Mouse (Mus musculus) hindbrain, postnatal 0 days (tissue): ENCODE data around the gene Btbd11. TPM values are rescaled to one million over a fixed set of nuclear protein-coding genes. Genes with fewer than 3 reads are reported as not detected.
A peak's percentile ranks its signal among the peaks of the same experiment; 100 is the strongest.

Experiments used
- ATAC-seq: fragments of 200-750 bp; cut with Nextera tagmentation; 2 replicates; pipeline ENCODE4 v1.8.0; 2017; ENCODE audit warnings: mild to moderate bottlenecking, moderate TSS enrichment, moderate library complexity
- DNase-seq: peaks from one replicate; pipeline ENCODE4 v3.0.0-alpha.2; 2015; ENCODE audit warnings: low spot score
- H3K27ac ChIP-seq: fragments of 300-500 bp; sonication (generic); 2 replicates; pipeline ENCODE4 v1.5.1; 2014; ENCODE audit warnings: mild to moderate bottlenecking
- H3K27me3 ChIP-seq: fragments of 300-500 bp; sonication (generic); 2 replicates; pipeline ENCODE4 v1.6.1; 2014; ENCODE audit warnings: low read length, mixed read lengths; ENCODE audit not compliant: insufficient read depth
- H3K36me3 ChIP-seq: fragments of 300-500 bp; sonication (generic); 2 replicates; pipeline ENCODE4 v1.6.1; 2014; ENCODE audit warnings: low read length, mixed read lengths; ENCODE audit not compliant: insufficient read depth
- H3K4me1 ChIP-seq: fragments of 300-500 bp; sonication (generic); 2 replicates; pipeline ENCODE4 v1.6.1; 2014; ENCODE audit warnings: antibody characterized with exemption, low read length, mixed read lengths; ENCODE audit not compliant: insufficient read depth
- H3K4me2 ChIP-seq: fragments of 300-500 bp; sonication (generic); 2 replicates; pipeline ENCODE4 v1.6.1; 2014; ENCODE audit warnings: low read depth, mild to moderate bottlenecking, low read length, moderate library complexity, mixed read lengths
- H3K4me3 ChIP-seq: fragments of 300-500 bp; sonication (generic); 2 replicates; pipeline ENCODE4 v1.5.1; 2014; ENCODE audit warnings: low read length
- H3K9ac ChIP-seq: fragments of 300-500 bp; sonication (generic); replicated peaks from 2 replicates; pipeline ENCODE4 v1.6.1; 2014; ENCODE audit warnings: mild to moderate bottlenecking, low read length, moderate library complexity, mixed read lengths
- H3K9me3 ChIP-seq: fragments of 300-500 bp; sonication (generic); 2 replicates; pipeline ENCODE4 v1.6.1; 2016; ENCODE audit warnings: low read length, mixed read lengths
- CTCF ChIP-seq: IDR thresholded peaks from 2 replicates; pipeline ENCODE4 v1.5.1; 2016; ENCODE audit warnings: antibody characterized with exemption, control low read depth, low read depth
- WGBS: fragments of 180-500 bp; shearing (Covaris S2); extraction: QIAGEN DNeasy Blood & Tissue Kit; methylation state at CpG from one replicate; pipeline ENCODE4 v1.1.7; 2014; 5-methylcytosine and 5-hydroxymethylcytosine counted together
- polyA plus RNA-seq: library from polyadenylated mRNA; unstranded; fragments of >200 nt; fragmentation: Nextera tagmentation; extraction: Ambion mirVana; gene quantifications from 2 replicates; pipeline ENCODE4 v1.2.1, GENCODE M21; 2015
- total RNA-seq: library from RNA; depleted of rRNA; stranded (reverse); fragments of >200 nt; gene quantifications from 2 replicates; pipeline ENCODE4 v1.2.3, GENCODE M21; 2014

Gene Btbd11
- total and polyA plus RNA-seq, 2 experiments from 2014 or later, result 21.2 to 72.9 TPM

DNA sequence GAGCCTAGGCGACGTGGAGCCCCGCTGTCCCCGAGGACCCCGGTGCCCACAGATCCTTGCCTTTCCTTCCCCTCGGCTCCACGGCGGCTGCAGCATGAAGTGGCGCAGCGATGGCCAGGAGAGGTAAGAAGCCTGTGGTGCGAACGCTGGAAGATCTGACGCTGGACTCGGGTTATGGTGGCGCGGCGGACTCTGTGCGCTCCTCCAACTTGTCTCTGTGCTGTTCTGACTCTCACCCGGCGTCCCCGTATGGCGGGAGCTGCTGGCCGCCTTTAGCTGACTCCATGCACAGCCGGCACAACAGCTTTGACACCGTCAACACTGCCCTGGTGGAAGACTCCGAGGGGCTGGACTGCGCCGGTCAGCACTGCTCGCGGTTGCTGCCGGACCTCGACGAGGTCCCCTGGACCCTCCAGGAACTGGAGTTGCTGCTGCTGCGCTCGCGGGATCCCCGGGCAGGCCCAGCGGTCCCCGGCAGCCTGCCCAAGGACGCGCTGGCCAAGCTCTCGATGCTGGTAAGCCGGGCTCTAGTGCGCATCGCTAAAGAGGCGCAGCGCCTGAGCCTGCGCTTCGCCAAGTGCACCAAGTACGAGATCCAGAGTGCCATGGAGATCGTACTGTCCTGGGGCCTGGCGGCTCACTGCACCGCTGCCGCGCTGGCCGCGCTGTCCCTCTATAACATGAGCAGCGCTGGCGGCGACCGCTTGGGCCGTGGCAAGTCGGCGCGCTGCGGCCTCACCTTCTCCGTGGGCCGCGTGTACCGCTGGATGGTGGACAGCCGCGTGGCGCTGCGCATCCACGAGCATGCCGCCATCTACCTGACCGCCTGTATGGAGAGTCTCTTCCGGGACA is 831 bp downstream of the Btbd11 start:
- WGBS, result under 1% methylated on average over 77 of the region's 78 CpGs
- H3K27me3 ChIP-seq, result no peaks in the 10 kb centered on the region
- ATAC-seq, result peak; percentile 24

DNA sequence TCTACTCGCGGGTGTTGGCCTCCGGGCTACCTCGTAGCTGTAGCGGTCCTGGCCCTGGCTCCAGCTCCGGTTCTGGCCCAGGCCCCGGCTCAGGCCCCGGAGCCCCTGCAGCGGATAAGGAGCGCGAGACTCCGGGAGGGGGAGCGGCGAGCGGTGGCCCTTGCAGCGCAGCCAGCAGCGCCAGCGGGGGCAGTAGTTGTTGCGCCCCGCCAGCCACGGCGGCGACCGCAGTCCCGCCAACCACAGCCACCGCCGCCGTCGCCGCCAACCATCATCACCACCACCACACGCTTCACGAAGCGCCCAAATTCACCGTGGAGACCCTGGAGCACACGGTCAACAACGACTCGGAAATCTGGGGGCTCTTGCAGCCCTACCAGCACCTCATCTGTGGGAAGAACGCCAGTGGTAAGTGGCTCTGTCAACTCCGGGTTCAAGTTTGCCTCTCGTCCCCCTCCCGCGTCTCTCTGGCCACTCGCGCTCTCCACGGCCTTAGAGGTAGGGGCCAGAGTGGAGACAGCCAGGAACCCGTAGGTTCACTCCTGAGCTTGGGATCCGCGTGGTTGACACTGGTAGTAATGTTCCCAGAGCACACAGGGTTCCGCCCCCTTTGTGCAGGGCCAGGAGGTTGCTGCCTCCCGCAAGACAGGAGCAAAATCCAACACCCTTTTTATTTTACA is 1.6 kb downstream of the Btbd11 start:
- Histone ChIP-seq H3K27ac (peak overlapping the region; percentile 76), H3K4me2 (peak overlapping the region; percentile 68), H3K4me1 (peaks cover 5% of the 10 kb centered on the region; the same call in 1 of the 2 replicates), H3K27me3 (no peaks in the 10 kb centered on the region), H3K9me3 (no peaks in the 10 kb centered on the region), H3K9ac (peak overlapping the region; percentile 67), H3K4me3 (peak overlapping the region; percentile 69), H3K36me3 (no peaks in the 10 kb centered on the region)
- ATAC-seq, result no peak; the same call in 1 of the 2 replicates
- peak; percentile 37 for DNase-seq
- TF ChIP-seq CTCF, result no peak
- under 1% methylated on average over 49 of the region's 50 CpGs for WGBS

More for the DNA sequence above, 831 bp downstream of the Btbd11 start:
- peaks cover 5% of the 10 kb centered on the region; the same call in 1 of the 2 replicates for H3K4me1 ChIP-seq
- H3K4me3 ChIP-seq, result peak overlapping the region; percentile 69
- peak overlapping the region; percentile 67 for H3K9ac ChIP-seq
- no peaks in the 10 kb centered on the region for H3K36me3 ChIP-seq
- DNase-seq, result peak; percentile 60
- peak overlapping the region; percentile 76 for H3K27ac ChIP-seq
- H3K9me3 ChIP-seq, result no peaks in the 10 kb centered on the region
- no peak for TF ChIP-seq CTCF
- peak overlapping the region; percentile 68 for H3K4me2 ChIP-seq

DNA sequence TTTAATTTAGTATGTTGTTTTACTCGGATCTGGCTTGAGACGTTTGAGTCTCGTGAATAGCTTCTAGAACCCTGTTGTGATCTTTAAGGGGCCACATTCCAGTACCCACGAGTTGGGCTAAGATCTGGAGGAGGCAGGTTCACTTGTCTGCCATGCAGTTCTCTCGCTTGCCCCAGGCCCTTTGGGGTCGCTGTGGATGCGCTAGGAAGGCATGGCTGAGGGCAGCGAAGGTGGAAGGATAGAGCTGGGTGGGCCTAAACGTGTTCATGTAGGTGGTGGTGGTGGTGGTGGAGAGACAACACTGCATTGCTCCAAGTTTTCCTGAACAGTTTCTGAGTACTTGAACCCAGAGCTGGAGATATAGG is 2.1 kb downstream of the Btbd11 start:
- peak; percentile 87 for TF ChIP-seq CTCF
- Histone ChIP-seq H3K9me3 (no peaks in the 10 kb centered on the region), H3K36me3 (no peaks in the 10 kb centered on the region), H3K27me3 (no peaks in the 10 kb centered on the region), H3K9ac (peak overlapping the region; percentile 67; the same call in 1 of the 2 replicates), H3K27ac (no peak overlapping the region), H3K4me1 (peaks cover 5% of the 10 kb centered on the region; the same call in 1 of the 2 replicates), H3K4me3 (peak overlapping the region; percentile 69), H3K4me2 (peak overlapping the region; percentile 68)
- WGBS, result 3% methylated on average over 9 of the region's 9 CpGs
- DNase-seq (peak; percentile 86), ATAC-seq (peak; percentile 34; the same call in 1 of the 2 replicates)

DNA sequence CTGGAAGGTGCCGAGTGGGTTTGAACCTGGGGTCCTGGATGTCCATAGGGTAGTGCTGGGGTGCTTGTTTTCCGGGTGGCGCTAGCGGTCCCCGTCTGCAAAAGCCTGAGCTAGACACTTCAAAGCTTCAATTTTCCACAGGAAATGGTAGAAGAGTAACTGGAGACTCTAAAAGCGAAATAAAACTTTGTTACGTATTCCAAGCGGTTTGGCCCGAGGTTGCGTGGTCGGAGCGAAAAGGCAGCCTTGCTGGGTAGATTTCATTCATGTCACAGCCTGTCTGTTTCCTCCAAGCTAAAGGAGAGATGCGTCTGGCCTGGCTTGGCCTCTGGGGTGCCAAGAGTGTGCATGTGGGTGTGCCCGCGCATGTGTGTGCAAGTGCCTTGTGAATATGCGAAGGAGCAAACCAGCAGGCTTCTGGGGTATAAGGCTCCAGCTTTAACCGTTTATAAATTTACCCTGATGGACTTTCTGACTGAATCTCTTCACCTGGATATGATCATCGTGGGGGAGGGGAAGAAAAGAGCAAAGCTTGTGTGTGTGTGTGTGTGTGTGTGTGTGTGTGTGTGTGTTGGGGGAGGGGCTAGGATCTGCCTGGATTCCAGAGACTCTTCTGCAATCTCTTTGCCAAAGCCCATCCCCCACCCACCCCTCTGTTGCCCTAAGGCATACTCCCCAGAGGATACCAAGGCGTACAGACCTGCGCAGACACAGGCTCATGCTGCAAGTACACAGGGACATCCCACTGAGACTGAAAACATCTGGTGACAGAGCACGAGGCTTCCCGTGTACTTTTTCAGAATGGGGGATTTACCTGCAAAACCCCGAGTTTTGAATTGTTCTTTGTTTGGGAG is 2.9 kb downstream of the Btbd11 start:
- WGBS, result 40% methylated on average over 23 of the region's 23 CpGs
- H3K9ac ChIP-seq, result 0 out of 2 replicates have a peak overlapping the region, but pooled peaks have one; percentile 2

DNA sequence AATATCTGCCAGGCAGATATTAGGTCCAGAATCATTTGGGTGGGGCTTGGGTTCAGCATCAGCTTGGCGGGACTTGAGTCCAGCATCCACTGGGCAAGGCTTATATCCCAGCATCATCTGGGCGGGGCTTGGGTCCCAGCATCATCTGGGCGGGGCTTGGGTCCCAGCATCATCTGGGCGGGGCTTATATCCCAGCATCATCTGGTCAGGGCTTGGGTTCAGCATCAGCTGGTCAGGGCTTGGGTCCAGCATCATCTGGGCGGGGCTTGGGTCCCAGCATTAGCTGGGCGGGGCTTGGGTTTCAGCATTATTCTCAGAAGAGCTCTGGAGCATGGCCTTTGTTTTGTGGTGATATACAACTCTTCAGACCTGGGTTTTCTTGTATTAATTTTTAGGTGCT is 6.4 kb downstream of the Btbd11 start:
- 0 out of 2 replicates have a peak, but pooled peaks have one; percentile 18 for ATAC-seq
- TF ChIP-seq CTCF, result no peak
- 71% methylated on average over 6 of the region's 6 CpGs for WGBS
- no peak overlapping the region for H3K4me3 ChIP-seq
- no peak overlapping the region for H3K9ac ChIP-seq
- H3K27me3 ChIP-seq, result no peaks in the 10 kb centered on the region
- H3K36me3 ChIP-seq, result no peaks in the 10 kb centered on the region
- no peak overlapping the region for H3K27ac ChIP-seq
- peaks cover 9% of the 10 kb centered on the region; the same call in 1 of the 2 replicates for H3K4me1 ChIP-seq
- H3K4me2 ChIP-seq, result no peak overlapping the region
- peak; percentile 51 for DNase-seq
- no peaks in the 10 kb centered on the region for H3K9me3 ChIP-seq

More for the DNA sequence above, 2.9 kb downstream of the Btbd11 start:
- Histone ChIP-seq H3K4me1 (peaks cover 7% of the 10 kb centered on the region; the same call in 1 of the 2 replicates), H3K27ac (no peak overlapping the region), H3K36me3 (no peaks in the 10 kb centered on the region), H3K27me3 (no peaks in the 10 kb centered on the region), H3K9me3 (no peaks in the 10 kb centered on the region), H3K4me2 (peak overlapping the region; percentile 68), H3K4me3 (peak overlapping the region; percentile 69)
- no peak for TF ChIP-seq CTCF
- ATAC-seq (no peak), DNase-seq (peak; percentile 41)

DNA sequence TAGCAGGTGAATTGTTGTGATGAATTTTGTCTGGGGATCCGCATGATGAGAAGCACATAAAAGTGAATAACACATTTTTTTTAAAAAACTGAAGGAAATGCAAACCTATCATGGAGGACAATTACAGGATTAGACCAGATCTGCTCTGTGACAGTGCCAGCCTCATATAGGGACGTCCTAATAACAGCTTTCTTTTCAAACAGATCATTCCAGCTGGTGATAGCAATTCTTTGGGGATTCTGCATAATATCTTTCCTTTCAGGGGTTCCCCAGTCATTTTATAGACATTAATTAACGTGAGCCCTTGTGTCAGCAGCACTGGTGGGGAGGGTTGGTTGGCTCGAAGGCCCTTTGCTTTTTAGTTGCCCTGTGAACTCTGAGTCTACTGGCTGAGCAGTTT is 7.9 kb downstream of the Btbd11 start:
- WGBS, result 42% methylated on average over 4 of the region's 4 CpGs
- ATAC-seq, result no peak
- H3K4me1 ChIP-seq, result 0 out of 2 replicates have a peak, but pooled peaks cover 4% of the 10 kb centered on the region

More for the DNA sequence above, 7.9 kb downstream of the Btbd11 start:
- Histone ChIP-seq H3K27me3 (no peaks in the 10 kb centered on the region), H3K36me3 (no peaks in the 10 kb centered on the region), H3K4me3 (no peak overlapping the region), H3K9me3 (no peaks in the 10 kb centered on the region), H3K27ac (no peak overlapping the region), H3K4me2 (no peak overlapping the region), H3K9ac (no peak overlapping the region)
- no peak for TF ChIP-seq CTCF
- DNase-seq, result no peak
